Mouse (Mus musculus): ENCODE data around the gene BC067074. TPM values are rescaled to one million over a fixed set of nuclear protein-coding genes. Genes with fewer than 3 reads are reported as not detected.
A peak's percentile ranks its signal among the peaks of the same experiment; 100 is the strongest.

Gene BC067074
- polyA plus RNA-seq, 1 experiment = 1.7 TPM

DNA sequence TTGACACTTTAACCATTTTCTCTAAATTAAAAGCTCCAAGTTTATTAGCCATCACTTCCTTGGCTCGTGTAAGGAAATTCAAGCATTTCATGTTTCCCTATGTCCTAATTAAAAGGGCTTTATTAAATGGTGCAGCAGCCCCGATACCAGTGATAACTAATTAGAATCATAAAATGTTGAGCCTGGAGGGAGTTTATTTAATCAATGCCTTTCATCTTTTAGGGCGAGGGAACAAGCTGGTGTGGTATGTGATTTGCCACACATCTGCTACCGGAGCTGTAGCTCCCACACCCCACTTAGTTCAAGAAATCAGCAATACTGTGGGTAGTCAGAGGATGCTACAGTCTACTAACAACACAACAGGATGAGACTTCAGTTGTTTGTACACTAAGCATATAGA, 3.2 kb upstream of the BC067074 start:
- no peak for TF ChIP-seq TCF12 (IDR thresholded peaks at IDR 0.05; ENCODE audit: insufficient read depth, poor library complexity, severe bottlenecking)
- TF ChIP-seq POLR2AphosphoS2 (IDR thresholded peaks at IDR 0.05; ENCODE audit: insufficient read length, low read depth) = no peak
- no peak for TF ChIP-seq CEBPB (IDR thresholded peaks at IDR 0.05; ENCODE audit: insufficient read depth, poor library complexity, severe bottlenecking)
- no peak for TF ChIP-seq MAX (IDR thresholded peaks at IDR 0.05; ENCODE audit: low read depth)
- no peak for TF ChIP-seq TCF3 (IDR thresholded peaks at IDR 0.05; ENCODE audit: insufficient read length, low read depth)
- no peak for TF ChIP-seq SRF (IDR thresholded peaks at IDR 0.05; ENCODE audit: control insufficient read depth, insufficient read length, low read depth)
- no peak for TF ChIP-seq REST (IDR thresholded peaks at IDR 0.05; ENCODE audit: insufficient read depth, insufficient read length)
- no peak for TF ChIP-seq MYOD1 (IDR thresholded peaks at IDR 0.05; ENCODE audit: control insufficient read depth in 1 of 3, insufficient read length in 2 of 3, low read depth in 2 of 3)
- TF ChIP-seq MYOG (IDR thresholded peaks at IDR 0.05; ENCODE audit: control insufficient read depth in 1 of 3, insufficient read depth in 1 of 3, insufficient read length in 2 of 3, low read depth in 2 of 3) = no peak
- TF ChIP-seq POLR2A (IDR thresholded peaks at IDR 0.05; ENCODE audit: insufficient read length, low read depth) = no peak
- TF ChIP-seq USF1 (IDR thresholded peaks at IDR 0.05; ENCODE audit: low read depth) = no peak
- no peak for TF ChIP-seq E2F4 (IDR thresholded peaks at IDR 0.05; ENCODE audit: insufficient read depth)

DNA sequence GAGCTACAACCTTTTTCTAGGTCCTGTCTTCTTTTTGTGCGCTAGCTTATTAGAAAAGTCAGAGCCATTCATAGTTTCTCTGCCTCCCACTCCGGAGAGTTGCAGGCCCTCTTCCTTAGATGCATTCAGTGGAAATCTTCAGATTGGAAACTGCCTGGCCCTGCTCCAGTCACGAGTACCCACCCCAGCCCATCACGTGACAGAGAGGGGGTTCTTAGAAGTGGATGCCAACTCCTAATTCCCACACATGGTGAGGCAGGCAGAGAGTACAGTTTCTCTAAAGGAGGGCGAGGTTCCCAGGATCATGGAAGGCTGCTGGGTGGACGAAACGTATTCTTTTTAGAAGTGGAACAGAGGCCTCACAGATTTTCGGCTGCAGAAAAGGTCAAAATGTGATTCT, 958 bp upstream of the BC067074 start:
- Histone ChIP-seq H3ac (ENCODE audit: control insufficient read depth, insufficient read length) (no peak overlapping the region), H3K36me3 (ENCODE audit: control insufficient read depth, insufficient read depth) (no peaks in the 10 kb centered on the region), H3K4me2 (ENCODE audit: low read depth) (no peak overlapping the region), H3K27me3 (ENCODE audit: control insufficient read depth, insufficient read depth, insufficient read length) (no peaks in the 10 kb centered on the region), H3K4me3 (no peak overlapping the region), H3K79me2 (ENCODE audit: control insufficient read depth, insufficient read depth) (no peaks in the 10 kb centered on the region)
- TF ChIP-seq MYOD1 (IDR thresholded peaks at IDR 0.05; ENCODE audit: control insufficient read depth in 1 of 3, insufficient read length in 2 of 3, low read depth in 2 of 3) (no peak), E2F4 (IDR thresholded peaks at IDR 0.05; ENCODE audit: insufficient read depth) (no peak), POLR2A (IDR thresholded peaks at IDR 0.05; ENCODE audit: insufficient read length, low read depth) (no peak), POLR2AphosphoS2 (IDR thresholded peaks at IDR 0.05; ENCODE audit: insufficient read length, low read depth) (no peak), SRF (IDR thresholded peaks at IDR 0.05; ENCODE audit: control insufficient read depth, insufficient read length, low read depth) (no peak), MYOG (IDR thresholded peaks at IDR 0.05; ENCODE audit: control insufficient read depth in 1 of 3, insufficient read depth in 1 of 3, insufficient read length in 2 of 3, low read depth in 2 of 3) (no peak), MAX (IDR thresholded peaks at IDR 0.05; ENCODE audit: low read depth) (no peak), USF1 (IDR thresholded peaks at IDR 0.05; ENCODE audit: low read depth) (no peak), TCF3 (IDR thresholded peaks at IDR 0.05; ENCODE audit: insufficient read length, low read depth) (no peak), REST (IDR thresholded peaks at IDR 0.05; ENCODE audit: insufficient read depth, insufficient read length) (no peak)

More for the DNA sequence above, 3.2 kb upstream of the BC067074 start:
- no peaks in the 10 kb centered on the region for H3K36me3 ChIP-seq (ENCODE audit: control insufficient read depth, insufficient read depth)
- H3K4me3 ChIP-seq = no peak overlapping the region
- H3K27me3 ChIP-seq (ENCODE audit: control insufficient read depth, insufficient read depth, insufficient read length) = no peaks in the 10 kb centered on the region
- no peak overlapping the region for H3ac ChIP-seq (ENCODE audit: control insufficient read depth, insufficient read length)
- H3K79me2 ChIP-seq (ENCODE audit: control insufficient read depth, insufficient read depth) = no peaks in the 10 kb centered on the region
- H3K4me2 ChIP-seq (ENCODE audit: low read depth) = no peak overlapping the region

DNA sequence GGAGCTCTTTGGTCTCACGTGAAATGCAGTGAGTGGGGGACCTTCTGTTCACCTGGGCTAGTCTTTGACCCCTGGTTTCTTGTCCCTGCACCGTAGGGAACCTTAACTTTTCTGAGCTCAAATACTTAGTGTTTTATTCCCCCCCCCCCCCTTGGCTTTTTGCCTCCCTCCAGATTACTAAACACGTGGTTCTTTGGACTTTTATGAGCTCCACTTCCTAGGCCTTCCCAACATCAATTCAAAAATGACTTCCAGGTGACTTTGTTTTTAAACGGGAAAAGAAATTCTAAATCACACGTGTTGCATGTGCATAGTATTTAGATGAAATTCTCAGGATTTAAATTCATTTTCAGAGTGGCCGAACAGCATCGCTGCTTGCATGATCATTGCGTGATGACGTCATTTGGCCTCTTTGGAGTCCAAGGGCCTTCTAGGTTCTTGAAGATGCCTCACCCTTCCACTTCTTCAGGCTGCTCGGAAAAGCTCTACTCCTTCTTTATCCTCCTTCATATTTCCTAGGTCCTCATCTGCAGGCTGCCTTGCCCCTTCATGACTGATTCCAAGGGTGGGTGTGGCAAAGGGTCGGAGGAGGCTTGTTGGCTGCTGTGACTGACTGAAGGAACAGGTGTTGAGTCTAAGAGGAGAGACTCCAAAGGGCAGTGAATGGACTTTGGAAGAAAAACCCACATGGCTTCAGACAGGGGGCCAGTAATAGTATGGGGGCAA, 911 bp downstream of the BC067074 start:
- no peaks in the 10 kb centered on the region for H3K36me3 ChIP-seq (ENCODE audit: control insufficient read depth, insufficient read depth)

DNA sequence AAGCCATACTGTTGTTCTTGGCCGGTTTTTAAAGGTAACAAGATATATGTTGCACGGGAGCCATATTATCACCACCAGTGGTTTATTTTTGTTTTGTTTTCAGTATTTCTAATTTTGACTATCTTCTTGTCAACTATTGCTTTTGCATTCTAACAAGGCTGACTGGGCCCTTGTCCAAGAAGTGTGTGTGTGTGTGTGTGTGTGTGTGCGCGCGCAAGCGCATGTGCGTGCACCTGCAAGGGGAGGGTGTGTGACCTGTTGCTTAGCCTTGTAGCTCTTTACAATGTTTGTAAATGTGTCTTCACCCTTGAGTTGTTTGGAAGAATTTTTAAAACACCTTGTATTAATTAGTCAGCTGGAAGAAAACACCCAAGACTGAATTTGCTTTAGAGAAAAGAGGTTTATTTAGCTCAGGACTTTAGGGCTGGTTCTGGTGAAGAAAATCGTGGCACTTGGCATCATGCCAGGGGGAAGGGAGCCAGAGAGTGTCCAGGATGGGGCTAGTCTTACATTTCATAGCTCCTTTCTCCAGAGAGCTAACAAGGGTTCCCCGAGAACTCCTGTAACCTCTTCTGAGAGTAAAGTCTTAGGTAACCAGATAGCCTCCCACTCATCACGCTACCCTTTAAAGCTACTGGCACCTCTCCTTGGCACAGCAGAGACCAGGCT, 3.0 kb downstream of the BC067074 start:
- peak overlapping the region; percentile 14 for H3K4me2 ChIP-seq (ENCODE audit: low read depth)
- H3K4me3 ChIP-seq = no peak overlapping the region
- TF ChIP-seq POLR2AphosphoS2 (IDR thresholded peaks at IDR 0.05; ENCODE audit: insufficient read length, low read depth) (no peak), USF1 (IDR thresholded peaks at IDR 0.05; ENCODE audit: low read depth) (no peak)
- H3K36me3 ChIP-seq (ENCODE audit: control insufficient read depth, insufficient read depth) = no peaks in the 10 kb centered on the region
- no peak overlapping the region for H3ac ChIP-seq (ENCODE audit: control insufficient read depth, insufficient read length)
- H3K79me2 ChIP-seq (ENCODE audit: control insufficient read depth, insufficient read depth) = no peaks in the 10 kb centered on the region
- no peaks in the 10 kb centered on the region for H3K27me3 ChIP-seq (ENCODE audit: control insufficient read depth, insufficient read depth, insufficient read length)

More for the DNA sequence above, 911 bp downstream of the BC067074 start:
- no peaks in the 10 kb centered on the region for H3K79me2 ChIP-seq (ENCODE audit: control insufficient read depth, insufficient read depth)
- peak overlapping the region; percentile 60 for H3K4me2 ChIP-seq (ENCODE audit: low read depth)
- no peak overlapping the region for H3K4me3 ChIP-seq
- TF ChIP-seq POLR2A (IDR thresholded peaks at IDR 0.05; ENCODE audit: insufficient read length, low read depth) (no peak), POLR2AphosphoS2 (IDR thresholded peaks at IDR 0.05; ENCODE audit: insufficient read length, low read depth) (no peak), E2F4 (IDR thresholded peaks at IDR 0.05; ENCODE audit: insufficient read depth) (no peak), MYOD1 (IDR thresholded peaks at IDR 0.05; ENCODE audit: control insufficient read depth in 1 of 3, insufficient read length in 2 of 3, low read depth in 2 of 3) (peak in 2 of 3 experiments; percentile 70 to 83), TCF3 (IDR thresholded peaks at IDR 0.05; ENCODE audit: insufficient read length, low read depth) (no peak), MYOG (IDR thresholded peaks at IDR 0.05; ENCODE audit: control insufficient read depth in 1 of 3, insufficient read depth in 1 of 3, insufficient read length in 2 of 3, low read depth in 2 of 3) (peak in 1 of 3 experiments; percentile 41), USF1 (IDR thresholded peaks at IDR 0.05; ENCODE audit: low read depth) (no peak), SRF (IDR thresholded peaks at IDR 0.05; ENCODE audit: control insufficient read depth, insufficient read length, low read depth) (no peak)
- no peaks in the 10 kb centered on the region for H3K27me3 ChIP-seq (ENCODE audit: control insufficient read depth, insufficient read depth, insufficient read length)
- H3ac ChIP-seq (ENCODE audit: control insufficient read depth, insufficient read length) = no peak overlapping the region

DNA sequence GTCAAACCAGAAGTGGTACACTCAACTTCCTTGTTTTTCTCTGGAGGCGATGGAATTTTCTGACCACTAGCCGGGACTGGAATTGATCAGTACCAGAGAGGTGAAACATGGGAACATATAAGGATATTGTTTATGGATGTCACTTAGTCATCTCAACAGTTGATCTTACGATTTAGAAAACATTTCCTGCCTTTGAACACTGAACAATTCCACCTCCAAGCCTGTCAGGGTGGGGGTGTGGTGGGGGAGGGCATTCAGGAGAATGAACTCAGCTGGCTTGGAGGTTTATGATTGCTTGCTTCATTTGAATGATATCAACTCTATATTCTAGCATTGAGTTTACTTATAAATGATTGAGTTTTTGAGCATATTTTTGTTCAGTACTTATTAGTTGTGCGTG, 13.6 kb downstream of the BC067074 start:
- TF ChIP-seq REST (IDR thresholded peaks at IDR 0.05; ENCODE audit: insufficient read depth, insufficient read length) = no peak
- TF ChIP-seq TCF3 (IDR thresholded peaks at IDR 0.05; ENCODE audit: insufficient read length, low read depth) = no peak
- TF ChIP-seq E2F4 (IDR thresholded peaks at IDR 0.05; ENCODE audit: insufficient read depth) = no peak
- no peak for TF ChIP-seq MAX (IDR thresholded peaks at IDR 0.05; ENCODE audit: low read depth)
- no peak for TF ChIP-seq MYOG (IDR thresholded peaks at IDR 0.05; ENCODE audit: control insufficient read depth in 1 of 3, insufficient read depth in 1 of 3, insufficient read length in 2 of 3, low read depth in 2 of 3)
- TF ChIP-seq USF1 (IDR thresholded peaks at IDR 0.05; ENCODE audit: low read depth) = no peak
- no peak for TF ChIP-seq MYOD1 (IDR thresholded peaks at IDR 0.05; ENCODE audit: control insufficient read depth in 1 of 3, insufficient read length in 2 of 3, low read depth in 2 of 3)
- no peak for TF ChIP-seq POLR2A (IDR thresholded peaks at IDR 0.05; ENCODE audit: insufficient read length, low read depth)
- no peak for TF ChIP-seq CEBPB (IDR thresholded peaks at IDR 0.05; ENCODE audit: insufficient read depth, poor library complexity, severe bottlenecking)
- TF ChIP-seq SRF (IDR thresholded peaks at IDR 0.05; ENCODE audit: control insufficient read depth, insufficient read length, low read depth) = no peak
- TF ChIP-seq POLR2AphosphoS2 (IDR thresholded peaks at IDR 0.05; ENCODE audit: insufficient read length, low read depth) = no peak
- no peak for TF ChIP-seq TCF12 (IDR thresholded peaks at IDR 0.05; ENCODE audit: insufficient read depth, poor library complexity, severe bottlenecking)
- H3K27me3 ChIP-seq (ENCODE audit: control insufficient read depth, insufficient read depth, insufficient read length) = no peaks in the 10 kb centered on the region

More for the DNA sequence above, 13.6 kb downstream of the BC067074 start:
- Histone ChIP-seq H3K79me2 (ENCODE audit: control insufficient read depth, insufficient read depth) (no peaks in the 10 kb centered on the region), H3K4me3 (no peak overlapping the region), H3K36me3 (ENCODE audit: control insufficient read depth, insufficient read depth) (no peaks in the 10 kb centered on the region), H3K4me2 (ENCODE audit: low read depth) (no peak overlapping the region), H3ac (ENCODE audit: control insufficient read depth, insufficient read length) (no peak overlapping the region)

Measured in myocyte (in vitro differentiated cells).